Comparison of ENCODE assay signal across 9 mouse cellular contexts in genomic region chr2:5090385-5090784, GRCm38 (mm10). TPM values are rescaled to one million over a fixed set of nuclear protein-coding genes. Genes with fewer than 3 reads are reported as not detected.
DNase-seq lines count a peak whose midpoint lies in the region; ATAC-seq and TF ChIP-seq lines count a peak whose summit lies in the region.
"Not testable (repeated sequence)": the region's sequence is repeated elsewhere in the genome, so short reads cannot be mapped to it uniquely, and the experiment has no call there.
"Had no signal": no experiment of that assay in that cellular context is flagged by ENCODE, and none has a peak within 500 bp of the region (broad histone marks: within the 10 kb centered on the region; RNA-seq: fewer than 3 reads in every experiment).

No protein-coding gene starts in this region.

- H3K4me3 ChIP-seq in kidney, adult 2 months (ENCODE audit: insufficient read depth, low read depth, low read length); midbrain, embryonic 13.5 days (replicated peaks): not testable (repeated sequence)

- not testable (repeated sequence) for TF ChIP-seq CTCF in kidney, adult 2 months (conservative IDR thresholded peaks at IDR 0.05; ENCODE audit: insufficient read depth, insufficient read length, low read depth, low read length)

- H3K4me1 ChIP-seq in kidney, adult 2 months (ENCODE audit: control insufficient read depth, insufficient read depth, low read length); midbrain, embryonic 13.5 days (replicated peaks): not testable (repeated sequence)

- not testable (repeated sequence) for H3K9ac ChIP-seq in midbrain, embryonic 13.5 days (replicated peaks)

- not testable (repeated sequence) for H3K4me2 ChIP-seq in midbrain, embryonic 13.5 days (replicated peaks)

- TF ChIP-seq POLR2A in kidney, adult 2 months (IDR thresholded peaks at IDR 0.05; ENCODE audit: low read depth, low read length), result not testable (repeated sequence)

- not testable (repeated sequence) for H3K27ac ChIP-seq in kidney, adult 2 months (ENCODE audit: insufficient read depth, low read depth, low read length); midbrain, embryonic 13.5 days

- intact Hi-C loops in left cerebral cortex, postnatal 14 days (cut with DNase I), result loop anchor here (5.0 kb wide), 2 partner anchors 152 to 307 kb away; no protein-coding TSS in a partner anchor

- H3K9me3 ChIP-seq in midbrain, embryonic 13.5 days, result not testable (repeated sequence)

- 0 out of 2 replicates have a peak, but pooled peaks have one; percentile 56 for ATAC-seq in midbrain, embryonic 13.5 days

- WGBS in kidney, adult 2 months, result 82% methylated on average over 3 of the region's 4 CpGs
- 66% methylated on average over 4 of the region's 4 CpGs for WGBS in midbrain, embryonic 13.5 days

- H3K36me3 ChIP-seq in kidney, adult 2 months (ENCODE audit: control insufficient read depth, insufficient read depth, low read length); midbrain, embryonic 13.5 days: not testable (repeated sequence)

- H3K27me3 ChIP-seq in kidney, adult 2 months (replicated peaks; ENCODE audit: control insufficient read depth, insufficient read depth, low read length); midbrain, embryonic 13.5 days: not testable (repeated sequence)

- peak; percentile 54 for DNase-seq in A20 (ENCODE audit: low read depth, low spot score)
- peak; percentile 40 for DNase-seq in ZHBTc4 (ENCODE audit: low read depth, low spot score)
- peak; percentile 48 for DNase-seq in embryo, embryonic 11 days
- DNase-seq in heart, adult 8-10 months (ENCODE audit: low spot score), result peak; percentile 5
- peak; percentile 45 for DNase-seq in kidney, adult 2 months
- peak; percentile 64 to 70 for DNase-seq in left cerebral cortex, postnatal 14 days (ENCODE audit: low spot score in 2 of 2)
- peak; percentile 70 to 73 for DNase-seq in right cerebral cortex, postnatal 10 days (ENCODE audit: low spot score in 2 of 2)

RNA-seq across cellular contexts. Expression of gene Optn, which starts 26.5 kb away (rescaled TPM):
- 100 to 1,000 TPM in 1 of 4 experiments, 10 to 100 TPM in 3; 81.2 to 101 (median 95.0) TPM for total RNA-seq in heart, adult 8-10 months (2022)
- 4.1 and 4.3 TPM in 2 replicates for polyA plus RNA-seq in kidney, adult 2 months (2012; rRNA removed)
- 10 to 100 TPM; 15.1 to 16.1 TPM for total RNA-seq in left cerebral cortex, postnatal 14 days (2021)
- polyA plus RNA-seq in midbrain, embryonic 13.5 days (2015; fragmentation: Nextera tagmentation; extraction: Ambion mirVana), result 5.8 and 6.2 TPM in 2 replicates

RNA-seq across cellular contexts. Expression of gene Ccdc3, which starts 47.2 kb away (rescaled TPM):
- total RNA-seq in heart, adult 8-10 months (2022), result 1 to 10 TPM; 2.2 to 3.2 (median 3.1) TPM
- polyA plus RNA-seq in kidney, adult 2 months (2012; rRNA removed), result 3.7 and 4.0 TPM in 2 replicates
- total RNA-seq in left cerebral cortex, postnatal 14 days (2021), result 10 to 100 TPM; 19.6 to 25.3 TPM
- polyA plus RNA-seq in midbrain, embryonic 13.5 days (2015; fragmentation: Nextera tagmentation; extraction: Ambion mirVana), result 3.1 and 8.6 TPM in 2 replicates
- total RNA-seq: megakaryocyte, adult 5-6 weeks had no signal

Comparison
In these comparisons a context has a peak if more than half of its experiments do, and no peak if none do; other contexts are left out.
1. DNase-seq: peak in every context shown above with its lines; median percentile 72 in right cerebral cortex, postnatal 10 days; 67 in left cerebral cortex, postnatal 14 days; 54 in A20; 48 in embryo, embryonic 11 days; 45 in kidney, adult 2 months; 40 in ZHBTc4; 5 in heart, adult 8-10 months.
2. RNA of gene Optn, which starts 26.5 kb away (total RNA-seq): 81.2 to 101 TPM in heart, adult 8-10 months; 15.1 to 16.1 TPM in left cerebral cortex, postnatal 14 days; every median in the first group is over 4 times any median in the second.
3. RNA of gene Ccdc3, which starts 47.2 kb away (total RNA-seq): 19.6 to 25.3 TPM in left cerebral cortex, postnatal 14 days; 2.2 to 3.2 TPM in heart, adult 8-10 months; every median in the first group is over 4 times any median in the second.